Mouse (Mus musculus) lung, embryonic 14.5 days (tissue): ENCODE results near the gene Zfp97. TPM values are rescaled to one million over a fixed set of nuclear protein-coding genes. Genes with fewer than 3 reads are reported as not detected.
"Not testable (repeated sequence)": the region's sequence is repeated elsewhere in the genome, so short reads cannot be mapped to it uniquely, and the experiment has no call there.

Experiments used
- ATAC-seq: fragments of 200-750 bp; cut with Nextera tagmentation; 2 replicates; pipeline ENCODE4 v1.8.0; 2017; ENCODE audit warnings: mild to moderate bottlenecking, moderate TSS enrichment, moderate library complexity; ENCODE audit not compliant: insufficient read depth
- DNase-seq: peaks from one replicate; pipeline ENCODE4 v3.0.0-alpha.2; 2015
- H3K27ac ChIP-seq: fragments of 300-500 bp; sonication (generic); 2 replicates; pipeline ENCODE4 v1.5.1; 2014; ENCODE audit warnings: low read depth, mild to moderate bottlenecking, moderate library complexity
- H3K27me3 ChIP-seq: fragments of 300-500 bp; sonication (generic); 2 replicates; pipeline ENCODE4 v1.6.1; 2014; ENCODE audit warnings: low read length, control low read depth; ENCODE audit not compliant: insufficient read depth
- H3K36me3 ChIP-seq: fragments of 300-500 bp; sonication (generic); 2 replicates; pipeline ENCODE4 v1.6.1; 2014; ENCODE audit warnings: control low read depth; ENCODE audit not compliant: insufficient read depth
- H3K4me1 ChIP-seq: fragments of 300-500 bp; sonication (generic); 2 replicates; pipeline ENCODE4 v1.6.1; 2014; ENCODE audit warnings: antibody characterized with exemption, control low read depth; ENCODE audit not compliant: insufficient read depth
- H3K4me2 ChIP-seq: fragments of 300-500 bp; sonication (generic); 2 replicates; pipeline ENCODE4 v1.6.1; 2014; ENCODE audit warnings: mild to moderate bottlenecking
- H3K4me3 ChIP-seq: fragments of 300-500 bp; sonication (generic); 2 replicates; pipeline ENCODE4 v1.5.1; 2014; ENCODE audit warnings: low read depth, low read length
- H3K9ac ChIP-seq: fragments of 300-500 bp; sonication (generic); 2 replicates; pipeline ENCODE4 v1.6.1; 2014
- H3K9me3 ChIP-seq: fragments of 300-500 bp; sonication (generic); 2 replicates; pipeline ENCODE4 v1.6.1; 2016; ENCODE audit warnings: low read depth, low read length, control low read depth
- CTCF ChIP-seq: IDR thresholded peaks from 2 replicates; pipeline ENCODE4 v1.5.1; 2016; ENCODE audit warnings: antibody characterized with exemption, low read depth
- WGBS: fragments of 180-500 bp; shearing (Covaris S2); extraction: QIAGEN DNeasy Blood & Tissue Kit; methylation state at CpG from one replicate; pipeline ENCODE4 v1.1.7; 2014; 5-methylcytosine and 5-hydroxymethylcytosine counted together
- polyA plus RNA-seq: library from polyadenylated mRNA; unstranded; fragments of >200 nt; fragmentation: Nextera tagmentation; extraction: Ambion mirVana; gene quantifications from 2 replicates; pipeline ENCODE4 v1.2.1, GENCODE M21; 2014

The Zfp97 gene
- 6.6 and 7.4 TPM in 2 replicates for polyA plus RNA-seq

- DNase-seq, H3K27me3 ChIP-seq, H3K36me3 ChIP-seq, H3K9me3 ChIP-seq, H3K4me2 ChIP-seq, H3K9ac ChIP-seq, H3K4me3 ChIP-seq, H3K27ac ChIP-seq, H3K4me1 ChIP-seq: not testable (repeated sequence)
- WGBS, result no CpG with 5 or more reads among the region's 8 CpGs
- peak; percentile 100 for ATAC-seq
These were observed at the start of gene Zfp97 for GRCm38 (mm10) chr17:17120830-17121502. Gene Zfp97 (plus strand): TSS chr17:17121415.

GRCm38 (mm10) chr17:17178757-17179413, 57.7 kb downstream of the Zfp97 start:
- not testable (repeated sequence) for DNase-seq, H3K9me3 ChIP-seq, H3K4me2 ChIP-seq, H3K27ac ChIP-seq, H3K36me3 ChIP-seq, H3K27me3 ChIP-seq, H3K4me3 ChIP-seq, H3K4me1 ChIP-seq, H3K9ac ChIP-seq
- no CpG with 5 or more reads among the region's 8 CpGs for WGBS
- peak; percentile 100 for ATAC-seq

GRCm38 (mm10) chr17:17194761-17195160, 73.5 kb downstream of the Zfp97 start:
- not testable (repeated sequence) for H3K4me2 ChIP-seq, H3K9ac ChIP-seq, H3K4me1 ChIP-seq, DNase-seq, H3K36me3 ChIP-seq, H3K27me3 ChIP-seq, H3K27ac ChIP-seq, H3K4me3 ChIP-seq, ATAC-seq
- peaks cover 15% of the 10 kb centered on the region; the same call in 1 of the 2 replicates for H3K9me3 ChIP-seq

- DNase-seq (no peak), ATAC-seq (no peak)
- no peak overlapping the region for H3K27ac ChIP-seq
- H3K9ac ChIP-seq, result no peak overlapping the region
- TF ChIP-seq CTCF, result no peak
- no peak overlapping the region for H3K4me3 ChIP-seq
- no peaks in the 10 kb centered on the region for H3K4me1 ChIP-seq
- H3K27me3 ChIP-seq, result no peaks in the 10 kb centered on the region
- H3K9me3 ChIP-seq, result peaks cover 17% of the 10 kb centered on the region; the same call in 1 of the 2 replicates
- H3K36me3 ChIP-seq, result no peaks in the 10 kb centered on the region
- H3K4me2 ChIP-seq, result no peak overlapping the region
These were observed 74.0 kb downstream of the Zfp97 start for GRCm38 (mm10) chr17:17195178-17195577.

- WGBS, result 93% methylated on average over 3 of the region's 3 CpGs
- not testable (repeated sequence) for H3K4me2 ChIP-seq, H3K9ac ChIP-seq, H3K27ac ChIP-seq, ATAC-seq, DNase-seq, H3K4me1 ChIP-seq, H3K36me3 ChIP-seq, H3K27me3 ChIP-seq, H3K4me3 ChIP-seq
- H3K9me3 ChIP-seq, result peaks cover 17% of the 10 kb centered on the region; the same call in 1 of the 2 replicates
These were observed 74.9 kb downstream of the Zfp97 start for GRCm38 (mm10) chr17:17196111-17196510.

Other genes starting within 250 kb of the Zfp97 start
- 6.4 and 7.2 TPM in 2 replicates for gene Zfp960, start 57.3 kb upstream of the Zfp97 start, polyA plus RNA-seq